Mouse (Mus musculus): ENCODE data around the gene Stil. TPM values are rescaled to one million over a fixed set of nuclear protein-coding genes. Genes with fewer than 3 reads are reported as not detected.

The Stil gene
- polyA plus RNA-seq, 1 experiment from 2014 or later: 16.6 TPM

GRCm38 (mm10) chr4:114986591-114987432 lies 13.1 kb upstream of the Stil start, which contains the start of gene Cmpk1:
Cmpk1 (minus strand) TSS chr4:114987241.
- WGBS: under 1% methylated on average over 80 of the region's 93 CpGs
- no peaks in the 10 kb centered on the region for H3K36me3 ChIP-seq
- ATAC-seq (ENCODE audit: borderline replicate concordance, extremely low read depth, low FRiP score, low TSS enrichment): peak; percentile 97
- H3K4me2 ChIP-seq: peak within 1 kb of the TSS; percentile 77
- H3K27ac ChIP-seq: peak within 1 kb of the TSS; percentile 100
- H3K9ac ChIP-seq: peak within 1 kb of the TSS; percentile 93
- H3K4me1 ChIP-seq: peaks cover 14% of the 10 kb centered on the region; the same call in 1 of the 2 replicates
- H3K4me3 ChIP-seq: peak within 1 kb of the TSS; percentile 97
- no peaks in the 10 kb centered on the region for H3K9me3 ChIP-seq
- H3K27me3 ChIP-seq: no peaks in the 10 kb centered on the region; the same call in 1 of the 2 replicates

DNA sequence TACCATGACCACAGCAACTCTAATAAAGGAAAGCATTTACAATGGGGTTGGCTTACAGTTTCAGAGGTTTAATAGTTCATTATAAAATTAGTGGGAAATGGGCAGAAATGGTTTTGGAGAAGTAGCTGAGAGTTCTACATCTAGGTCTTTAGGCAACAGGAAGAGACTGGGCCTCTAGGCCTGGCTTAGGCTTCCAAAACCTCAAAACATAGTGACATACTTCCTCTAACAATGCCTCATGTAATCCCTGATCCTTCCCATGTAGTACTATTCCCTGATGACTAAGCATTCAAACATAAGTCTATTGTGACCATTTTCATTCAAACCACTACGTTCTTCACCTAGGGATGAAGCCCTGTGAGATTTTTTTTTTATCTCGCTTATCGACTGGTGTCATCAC lies 5.7 kb upstream of the Stil start:
- H3K27me3 ChIP-seq: no peaks in the 10 kb centered on the region; the same call in 1 of the 2 replicates
- no peak for ATAC-seq (ENCODE audit: borderline replicate concordance, extremely low read depth, low FRiP score, low TSS enrichment)
- WGBS: 82% methylated on average over 3 of the region's 3 CpGs

GRCm38 (mm10) chr4:114997051-114997450 lies 2.9 kb upstream of the Stil start:
- H3K27ac ChIP-seq: no peak overlapping the region
- no peaks in the 10 kb centered on the region for H3K36me3 ChIP-seq
- H3K9ac ChIP-seq: no peak overlapping the region
- peaks cover 16% of the 10 kb centered on the region for H3K4me1 ChIP-seq
- H3K4me3 ChIP-seq: no peak overlapping the region
- no peaks in the 10 kb centered on the region for H3K9me3 ChIP-seq
- WGBS: 49% methylated on average over 3 of the region's 3 CpGs
- no peak for ATAC-seq (ENCODE audit: borderline replicate concordance, extremely low read depth, low FRiP score, low TSS enrichment)
- no peak overlapping the region for H3K4me2 ChIP-seq
- no peaks in the 10 kb centered on the region for H3K27me3 ChIP-seq

More for the DNA sequence above, 5.7 kb upstream of the Stil start:
- Histone ChIP-seq H3K9me3 (no peaks in the 10 kb centered on the region), H3K27ac (no peak overlapping the region), H3K4me1 (0 out of 2 replicates have a peak, but pooled peaks cover 1% of the 10 kb centered on the region), H3K36me3 (no peaks in the 10 kb centered on the region), H3K4me2 (no peak overlapping the region), H3K4me3 (no peak overlapping the region), H3K9ac (no peak overlapping the region)

GRCm38 (mm10) chr4:114999445-114999772 lies 550 bp upstream of the Stil start:
- H3K9ac ChIP-seq: peak overlapping the region; percentile 65
- H3K36me3 ChIP-seq: peaks cover 12% of the 10 kb centered on the region; the same call in 1 of the 2 replicates
- H3K9me3 ChIP-seq: no peaks in the 10 kb centered on the region
- ATAC-seq (ENCODE audit: borderline replicate concordance, extremely low read depth, low FRiP score, low TSS enrichment): peak; percentile 17; the same call in 1 of the 2 replicates
- H3K4me1 ChIP-seq: peaks cover 16% of the 10 kb centered on the region
- H3K4me3 ChIP-seq: peak overlapping the region; percentile 57
- WGBS: 6% methylated on average over 9 of the region's 9 CpGs
- H3K27ac ChIP-seq: peak overlapping the region; percentile 98
- peak overlapping the region; percentile 66 for H3K4me2 ChIP-seq
- H3K27me3 ChIP-seq: no peaks in the 10 kb centered on the region

GRCm38 (mm10) chr4:115000429-115000795 lies 453 bp downstream of the Stil start:
- H3K4me3 ChIP-seq: peak overlapping the region; percentile 57
- ATAC-seq (ENCODE audit: borderline replicate concordance, extremely low read depth, low FRiP score, low TSS enrichment): peak; percentile 27; the same call in 1 of the 2 replicates
- no peaks in the 10 kb centered on the region for H3K9me3 ChIP-seq
- H3K36me3 ChIP-seq: peaks cover 20% of the 10 kb centered on the region
- WGBS: under 1% methylated on average over 8 of the region's 8 CpGs
- H3K27me3 ChIP-seq: no peaks in the 10 kb centered on the region
- peak overlapping the region; percentile 68 for H3K27ac ChIP-seq
- H3K9ac ChIP-seq: peak overlapping the region; percentile 63
- peak overlapping the region; percentile 66 for H3K4me2 ChIP-seq
- peaks cover 16% of the 10 kb centered on the region for H3K4me1 ChIP-seq

- Histone ChIP-seq H3K4me2 (no peak overlapping the region), H3K4me1 (no peaks in the 10 kb centered on the region), H3K9me3 (no peaks in the 10 kb centered on the region), H3K36me3 (peaks cover 63% of the 10 kb centered on the region), H3K27ac (no peak overlapping the region), H3K9ac (no peak overlapping the region), H3K27me3 (no peaks in the 10 kb centered on the region), H3K4me3 (no peak overlapping the region)
- ATAC-seq (ENCODE audit: borderline replicate concordance, extremely low read depth, low FRiP score, low TSS enrichment): no peak
- WGBS: 95% methylated on average over 3 of the region's 3 CpGs
Measured at GRCm38 (mm10) chr4:115014276-115014675, 14.3 kb downstream of the Stil start.

DNA sequence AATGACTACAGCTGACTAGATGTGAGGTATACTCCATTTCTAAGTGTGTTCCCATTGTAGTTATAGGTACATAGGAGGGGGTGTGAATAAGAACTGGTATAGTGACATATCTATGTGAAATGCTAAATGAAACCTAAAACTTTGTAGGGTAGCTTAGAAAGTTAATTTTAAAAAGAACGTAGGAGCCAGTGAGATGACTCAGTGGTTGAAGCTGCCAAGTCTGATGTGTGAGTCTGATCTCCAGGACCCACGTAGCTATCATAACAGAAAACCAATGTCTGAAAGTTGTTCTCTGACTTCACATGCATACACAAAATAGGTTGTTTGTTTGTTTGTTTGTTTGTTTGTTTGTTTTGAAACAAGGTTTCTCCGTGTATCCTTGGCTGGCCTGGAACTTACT lies 20.0 kb downstream of the Stil start:
- peaks cover 71% of the 10 kb centered on the region for H3K36me3 ChIP-seq

DNA sequence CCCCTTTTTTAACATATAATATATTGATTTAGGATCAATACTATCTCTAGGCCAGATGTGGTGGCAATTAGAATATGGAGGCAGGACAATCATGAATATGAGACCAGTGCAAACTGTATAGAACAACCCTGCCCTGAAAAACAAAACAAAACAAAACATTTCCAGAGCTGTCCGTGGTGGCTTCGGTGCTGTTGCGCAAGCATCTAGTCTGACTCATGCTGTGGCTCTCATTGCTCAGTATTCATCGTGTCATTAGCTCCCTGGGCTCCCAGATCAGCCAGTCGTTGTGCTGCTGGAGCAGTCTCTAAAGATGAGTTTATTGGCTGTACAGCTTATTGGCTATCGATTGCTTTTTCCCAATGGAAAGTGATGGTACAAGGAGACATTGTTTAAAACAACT lies 35.1 kb downstream of the Stil start:
- WGBS: 73% methylated on average over 6 of the region's 6 CpGs
- Histone ChIP-seq H3K4me2 (no peak overlapping the region), H3K27me3 (no peaks in the 10 kb centered on the region), H3K9me3 (no peaks in the 10 kb centered on the region), H3K9ac (no peak overlapping the region), H3K27ac (no peak overlapping the region), H3K4me3 (no peak overlapping the region), H3K4me1 (no peaks in the 10 kb centered on the region), H3K36me3 (peaks cover 40% of the 10 kb centered on the region)
- ATAC-seq (ENCODE audit: borderline replicate concordance, extremely low read depth, low FRiP score, low TSS enrichment): no peak

More for the DNA sequence above, 20.0 kb downstream of the Stil start:
- Histone ChIP-seq H3K4me2 (no peak overlapping the region), H3K27me3 (no peaks in the 10 kb centered on the region), H3K9ac (no peak overlapping the region), H3K27ac (no peak overlapping the region), H3K4me1 (no peaks in the 10 kb centered on the region), H3K4me3 (no peak overlapping the region), H3K9me3 (no peaks in the 10 kb centered on the region)
- WGBS: 88% methylated on average over 3 of the region's 3 CpGs
- ATAC-seq (ENCODE audit: borderline replicate concordance, extremely low read depth, low FRiP score, low TSS enrichment): no peak

DNA sequence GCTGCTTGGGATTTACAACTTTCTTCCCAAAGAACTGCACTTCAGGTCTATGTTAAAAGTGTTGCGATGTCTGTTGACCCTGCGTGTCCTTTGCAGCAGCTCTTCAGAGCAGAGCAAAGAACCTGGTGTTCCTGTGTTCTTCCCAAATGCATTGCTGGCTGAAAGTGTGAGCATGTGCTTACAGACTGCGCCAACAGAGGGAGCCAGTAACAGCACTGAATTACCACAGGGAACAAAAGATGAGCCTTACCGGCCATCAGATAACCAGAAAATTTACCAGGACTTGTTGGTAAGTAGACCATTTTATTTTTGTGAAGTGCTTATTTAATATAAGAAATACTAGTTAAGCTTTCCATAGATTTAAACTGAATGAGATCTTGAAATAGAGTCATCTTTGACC lies 38.3 kb downstream of the Stil start:
- Histone ChIP-seq H3K4me3 (no peak overlapping the region), H3K4me1 (no peaks in the 10 kb centered on the region), H3K36me3 (peaks cover 57% of the 10 kb centered on the region), H3K4me2 (no peak overlapping the region), H3K27me3 (no peaks in the 10 kb centered on the region), H3K9ac (no peak overlapping the region), H3K9me3 (no peaks in the 10 kb centered on the region), H3K27ac (no peak overlapping the region)
- 38% methylated on average over 4 of the region's 4 CpGs for WGBS
- ATAC-seq (ENCODE audit: borderline replicate concordance, extremely low read depth, low FRiP score, low TSS enrichment): no peak

GRCm38 (mm10) chr4:115045621-115046020 lies 45.7 kb downstream of the Stil start:
- no peak overlapping the region for H3K9ac ChIP-seq
- whole genome bisulfite sequencing: 72% methylated on average over 3 of the region's 3 CpGs
- no peaks in the 10 kb centered on the region for H3K4me1 ChIP-seq
- no peak overlapping the region for H3K4me2 ChIP-seq
- no peaks in the 10 kb centered on the region for H3K9me3 ChIP-seq
- H3K4me3 ChIP-seq: no peak overlapping the region
- peaks cover 15% of the 10 kb centered on the region for H3K27me3 ChIP-seq
- no peak for ATAC-seq (ENCODE audit: borderline replicate concordance, extremely low read depth, low FRiP score, low TSS enrichment)
- H3K36me3 ChIP-seq: peaks cover 26% of the 10 kb centered on the region
- H3K27ac ChIP-seq: no peak overlapping the region

GRCm38 (mm10) chr4:115047750-115048149 lies 47.8 kb downstream of the Stil start:
- ATAC-seq (ENCODE audit: borderline replicate concordance, extremely low read depth, low FRiP score, low TSS enrichment): no peak
- WGBS: 4% methylated on average over 5 of the region's 5 CpGs
- Histone ChIP-seq H3K9ac (no peak overlapping the region), H3K9me3 (no peaks in the 10 kb centered on the region), H3K36me3 (0 out of 2 replicates have a peak, but pooled peaks cover 5% of the 10 kb centered on the region), H3K4me1 (peaks cover 6% of the 10 kb centered on the region; the same call in 1 of the 2 replicates), H3K4me2 (no peak overlapping the region), H3K27ac (no peak overlapping the region), H3K4me3 (no peak overlapping the region), H3K27me3 (peaks cover 36% of the 10 kb centered on the region)

DNA sequence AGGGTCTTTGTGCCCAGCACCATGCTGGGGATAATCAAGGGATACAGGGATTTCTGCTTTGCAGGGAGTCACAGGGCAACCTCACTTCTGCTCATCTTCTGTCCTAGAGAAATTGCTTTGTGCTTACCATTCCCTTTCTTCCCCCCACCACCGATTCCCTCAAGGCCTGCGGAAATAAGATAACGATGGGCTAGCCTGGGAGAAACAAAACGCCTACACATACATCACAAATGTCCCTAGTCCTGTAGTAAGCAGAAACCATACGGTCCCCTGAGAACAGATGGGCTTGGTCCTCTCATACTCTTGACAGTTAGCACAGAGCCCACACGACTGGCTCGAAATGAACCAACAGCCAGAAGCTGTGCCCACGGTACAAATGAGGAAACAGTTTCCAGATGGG lies 48.2 kb downstream of the Stil start:
- Histone ChIP-seq H3K4me1 (peaks cover 10% of the 10 kb centered on the region; the same call in 1 of the 2 replicates), H3K27ac (no peak overlapping the region), H3K9me3 (no peaks in the 10 kb centered on the region), H3K9ac (no peak overlapping the region), H3K4me2 (no peak overlapping the region), H3K27me3 (peaks cover 40% of the 10 kb centered on the region), H3K36me3 (0 out of 2 replicates have a peak, but pooled peaks cover 3% of the 10 kb centered on the region), H3K4me3 (no peak overlapping the region)
- ATAC-seq (ENCODE audit: borderline replicate concordance, extremely low read depth, low FRiP score, low TSS enrichment): no peak
- WGBS: 53% methylated on average over 8 of the region's 8 CpGs

All from lung, embryonic 15.5 days (tissue).